Mouse (Mus musculus) hindbrain, embryonic 13.5 days (tissue): ENCODE measurements around the gene Majin. TPM values are rescaled to one million over a fixed set of nuclear protein-coding genes. Genes with fewer than 3 reads are reported as not detected.
A peak's percentile ranks its signal among the peaks of the same experiment; 100 is the strongest.

Source experiments
- ATAC-seq: fragments of 200-750 bp; cut with Nextera tagmentation; 2 replicates; pipeline ENCODE4 v1.8.0; 2017; ENCODE audit warnings: moderate TSS enrichment; ENCODE audit not compliant: low FRiP score
- H3K27ac ChIP-seq: fragments of 300-500 bp; sonication (generic); 2 replicates; pipeline ENCODE4 v1.5.1; 2015; ENCODE audit warnings: inconsistent platforms, mild to moderate bottlenecking, moderate library complexity
- H3K27me3 ChIP-seq: fragments of 300-500 bp; sonication (generic); 2 replicates; pipeline ENCODE4 v1.6.1; 2015; ENCODE audit warnings: mild to moderate bottlenecking, inconsistent platforms
- H3K36me3 ChIP-seq: fragments of 300-500 bp; sonication (generic); 2 replicates; pipeline ENCODE4 v1.6.1; 2015; ENCODE audit warnings: mild to moderate bottlenecking, inconsistent platforms
- H3K4me1 ChIP-seq: fragments of 300-500 bp; sonication (generic); replicated peaks from 2 replicates; pipeline ENCODE4 v1.6.1; 2015; ENCODE audit warnings: inconsistent platforms
- H3K4me2 ChIP-seq: fragments of 300-500 bp; sonication (generic); 2 replicates; pipeline ENCODE4 v1.6.1; 2015; ENCODE audit warnings: inconsistent platforms, mild to moderate bottlenecking, moderate library complexity
- H3K4me3 ChIP-seq: fragments of 300-500 bp; sonication (generic); 2 replicates; pipeline ENCODE4 v1.5.1; 2015; ENCODE audit warnings: mild to moderate bottlenecking, inconsistent platforms
- H3K9ac ChIP-seq: fragments of 300-500 bp; sonication (generic); 2 replicates; pipeline ENCODE4 v1.6.1; 2015; ENCODE audit warnings: mild to moderate bottlenecking, inconsistent platforms
- H3K9me3 ChIP-seq: fragments of 300-500 bp; sonication (generic); 2 replicates; pipeline ENCODE4 v1.6.1; 2016; ENCODE audit warnings: inconsistent platforms
- WGBS: fragments of 180-500 bp; shearing (Covaris S2); methylation state at CpG from one replicate; pipeline ENCODE4 v1.1.7; 2015; 5-methylcytosine and 5-hydroxymethylcytosine counted together
- polyA plus RNA-seq: library from polyadenylated mRNA; unstranded; fragments of >200 nt; fragmentation: Nextera tagmentation; extraction: Ambion mirVana; gene quantifications from 2 replicates; pipeline ENCODE4 v1.2.1, GENCODE M21; 2015

Gene Majin
- polyA plus RNA-seq, 1 experiment from 2014 or later, result not detected

DNA sequence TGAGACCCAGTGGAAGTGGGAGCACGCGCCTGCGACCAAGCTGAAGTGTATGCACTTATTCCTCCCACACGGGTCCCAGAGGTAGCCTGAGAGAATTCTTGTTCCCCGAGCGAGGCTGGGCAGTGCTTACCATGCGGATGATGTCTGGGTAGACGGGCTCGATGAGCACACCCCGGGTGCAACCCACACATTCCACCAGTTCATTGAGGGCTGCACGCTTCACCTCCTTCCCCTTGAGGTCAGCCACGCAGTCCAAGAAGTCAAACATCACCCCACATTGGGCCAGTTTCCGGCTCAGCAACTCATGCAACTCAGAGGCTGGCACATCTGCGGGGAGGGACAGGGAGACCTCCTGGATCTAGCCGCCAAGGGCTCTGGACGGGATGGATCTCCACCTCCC, 49.5 kb downstream of the Majin start:
- H3K27me3 ChIP-seq, result no peaks in the 10 kb centered on the region
- no peaks in the 10 kb centered on the region for H3K9me3 ChIP-seq
- H3K9ac ChIP-seq, result peak overlapping the region; percentile 91
- H3K4me1 ChIP-seq, result peaks cover 26% of the 10 kb centered on the region
- 84% methylated on average over 16 of the region's 16 CpGs for WGBS
- H3K36me3 ChIP-seq, result peaks cover 57% of the 10 kb centered on the region
- H3K27ac ChIP-seq, result no peak overlapping the region
- H3K4me3 ChIP-seq, result no peak overlapping the region; the same call in 1 of the 2 replicates
- ATAC-seq, result no peak
- H3K4me2 ChIP-seq, result 0 out of 2 replicates have a peak overlapping the region, but pooled peaks have one; percentile 83

DNA sequence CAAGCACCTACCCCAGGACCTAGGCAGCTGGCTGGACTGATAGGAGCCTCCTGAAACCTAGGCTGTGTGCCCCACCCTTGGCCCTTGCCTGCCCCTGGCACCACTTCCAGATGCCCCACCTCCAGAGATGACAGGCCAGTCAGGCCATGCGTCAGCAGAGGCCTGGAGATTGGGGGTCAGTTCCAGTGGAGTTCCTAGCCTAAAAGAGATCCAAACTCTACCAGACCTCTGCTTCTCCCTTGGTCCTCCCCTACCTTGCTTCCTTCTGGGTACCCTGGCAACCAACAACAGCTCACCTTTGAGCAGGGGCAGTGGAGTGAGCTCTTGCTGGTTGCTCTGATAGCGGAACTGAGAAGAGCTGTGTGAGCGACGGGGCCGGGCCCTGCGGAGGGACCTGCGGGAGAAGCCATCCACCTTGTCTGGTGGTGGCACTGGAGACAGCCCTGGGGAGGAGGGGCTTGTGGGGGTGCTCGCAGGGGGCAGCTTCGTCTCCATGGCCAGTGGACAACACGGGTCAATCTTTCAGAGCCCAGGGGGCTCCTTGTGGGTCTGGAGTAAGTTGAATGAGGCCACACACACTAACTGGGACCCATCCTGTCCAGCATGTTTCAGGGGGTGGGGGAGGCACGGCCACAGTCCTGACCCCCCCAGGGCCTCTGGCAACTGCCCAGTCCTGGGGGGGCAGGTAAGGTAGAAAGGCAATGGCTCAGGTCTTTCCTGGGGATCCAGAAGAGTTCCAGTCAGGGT, 50.3 kb downstream of the Majin start:
- no peak for ATAC-seq
- Histone ChIP-seq H3K9ac (peak overlapping the region; percentile 91), H3K27me3 (no peaks in the 10 kb centered on the region), H3K36me3 (peaks cover 49% of the 10 kb centered on the region), H3K27ac (no peak overlapping the region), H3K4me1 (peaks cover 26% of the 10 kb centered on the region), H3K4me2 (peak overlapping the region; percentile 83), H3K9me3 (no peaks in the 10 kb centered on the region), H3K4me3 (peak overlapping the region; percentile 71)
- 72% methylated on average over 11 of the region's 11 CpGs for WGBS

DNA sequence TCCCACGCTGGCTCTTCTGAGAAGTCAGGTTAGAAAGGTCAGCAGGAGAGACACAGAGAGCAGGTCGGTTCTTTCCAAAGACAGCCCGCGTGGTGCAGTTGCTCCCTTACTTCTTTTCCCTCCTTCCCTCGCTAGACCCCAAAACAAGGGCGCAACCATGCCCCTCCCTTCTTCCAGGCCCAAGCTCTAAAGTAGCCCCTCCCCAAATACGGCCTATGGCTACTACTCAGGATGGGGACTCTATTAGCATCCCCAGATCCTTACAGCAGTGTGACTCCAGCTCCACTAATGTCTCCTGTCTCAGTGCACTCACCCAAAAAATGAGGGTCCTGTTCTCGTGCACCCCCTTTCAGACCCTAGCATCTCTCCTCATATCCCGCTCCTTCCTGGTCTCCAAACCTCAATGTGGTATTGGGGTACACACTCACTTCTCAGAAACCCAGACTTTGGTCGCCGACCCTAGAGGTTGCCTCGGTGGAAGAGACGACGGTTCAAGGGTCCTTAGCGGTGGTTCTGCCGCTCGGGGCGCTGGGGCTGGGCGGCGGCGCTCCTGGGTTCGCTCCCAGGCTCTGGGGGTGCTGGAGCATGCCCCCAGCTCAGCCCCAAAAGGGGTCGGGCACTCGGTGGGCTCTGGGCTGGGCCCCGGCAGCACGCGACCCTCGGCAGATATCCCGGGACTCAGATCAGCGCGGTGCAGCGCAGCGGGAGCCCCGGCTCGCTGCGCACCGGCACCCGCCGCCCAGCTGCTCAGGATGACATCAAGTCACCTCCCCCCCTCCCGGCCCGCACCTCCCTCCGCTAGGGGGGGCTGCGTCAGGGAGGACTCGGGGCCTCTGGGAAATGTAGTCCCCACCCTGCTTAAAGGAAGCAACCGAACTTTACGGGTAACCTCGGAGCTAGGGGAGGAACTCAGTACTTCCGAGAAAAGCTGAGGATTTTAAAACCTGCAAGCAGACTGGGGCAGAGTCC, 51.2 kb downstream of the Majin start, which contains the start of gene Ppp2r5b:
Gene Ppp2r5b, minus strand, starts transcription at position 789 of the 969 bp plus-strand sequence.
- WGBS, result 1% methylated on average over 48 of the region's 48 CpGs
- peak within 1 kb of the TSS; percentile 91 for H3K9ac ChIP-seq
- peak within 1 kb of the TSS; percentile 83 for H3K4me2 ChIP-seq
- peak within 1 kb of the TSS; percentile 93 for H3K27ac ChIP-seq
- H3K4me3 ChIP-seq, result peak within 1 kb of the TSS; percentile 71
- no peaks in the 10 kb centered on the region for H3K9me3 ChIP-seq
- H3K27me3 ChIP-seq, result no peaks in the 10 kb centered on the region
- H3K36me3 ChIP-seq, result peaks cover 40% of the 10 kb centered on the region
- H3K4me1 ChIP-seq, result peaks cover 26% of the 10 kb centered on the region
- ATAC-seq, result peak; percentile 96

GRCm38 (mm10) chr19:6236053-6236441, 51.9 kb downstream of the Majin start:
- Histone ChIP-seq H3K9ac (peak overlapping the region; percentile 91; the same call in 1 of the 2 replicates), H3K4me3 (peak overlapping the region; percentile 71), H3K4me1 (peaks cover 26% of the 10 kb centered on the region), H3K27me3 (no peaks in the 10 kb centered on the region), H3K9me3 (no peaks in the 10 kb centered on the region), H3K36me3 (peaks cover 33% of the 10 kb centered on the region), H3K27ac (peak overlapping the region; percentile 93), H3K4me2 (peak overlapping the region; percentile 83)
- ATAC-seq, result peak; percentile 91
- 0% methylated on average over 9 of the region's 9 CpGs for WGBS

DNA sequence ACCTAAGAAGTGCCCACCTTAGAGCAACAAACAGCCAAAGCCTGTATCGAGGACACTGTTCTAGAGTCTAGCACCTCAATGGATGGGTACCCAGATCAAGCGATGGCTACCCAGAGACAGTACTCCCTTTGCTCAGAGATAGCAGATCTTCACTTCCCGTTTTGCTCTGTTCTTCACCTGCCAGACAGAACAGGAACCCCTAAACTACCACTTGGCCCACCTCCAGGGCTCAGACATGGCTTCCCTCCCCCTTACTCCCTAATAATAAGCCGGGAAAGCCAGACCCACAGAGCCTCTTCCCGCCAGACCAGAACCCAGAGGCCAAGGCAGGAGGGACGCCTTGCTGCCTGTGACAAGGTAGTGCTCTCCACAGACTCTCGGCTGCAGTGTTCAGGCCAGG, 52.7 kb downstream of the Majin start:
- peaks cover 25% of the 10 kb centered on the region for H3K36me3 ChIP-seq
- no peak overlapping the region for H3K27ac ChIP-seq
- H3K4me2 ChIP-seq, result no peak overlapping the region
- H3K9me3 ChIP-seq, result no peaks in the 10 kb centered on the region
- H3K27me3 ChIP-seq, result no peaks in the 10 kb centered on the region
- no peak overlapping the region for H3K9ac ChIP-seq
- ATAC-seq, result no peak
- H3K4me3 ChIP-seq, result no peak overlapping the region
- peaks cover 26% of the 10 kb centered on the region for H3K4me1 ChIP-seq
- WGBS, result 82% methylated on average over 7 of the region's 7 CpGs

DNA sequence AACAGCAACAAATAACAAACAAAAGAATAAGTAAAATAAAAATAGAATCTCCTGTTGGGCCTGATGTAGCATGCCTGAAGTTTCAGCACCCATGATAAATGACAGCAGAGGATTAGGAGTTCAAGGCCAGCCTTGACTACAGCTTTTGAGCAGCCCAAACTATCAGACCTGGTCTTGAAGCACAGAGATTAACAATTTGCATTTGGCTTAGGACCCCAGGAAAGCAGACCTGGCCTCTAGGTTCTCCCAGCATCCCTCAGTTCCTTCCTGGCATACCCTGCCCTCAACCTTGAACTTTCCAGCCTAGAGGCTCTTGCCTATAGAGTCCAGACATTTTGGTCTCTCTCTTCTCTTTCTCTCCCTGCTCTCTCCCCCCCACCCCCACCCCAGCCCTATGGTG, 54.6 kb downstream of the Majin start:
- H3K4me1 ChIP-seq, result peaks cover 36% of the 10 kb centered on the region
- no peak overlapping the region for H3K9ac ChIP-seq
- no peaks in the 10 kb centered on the region for H3K9me3 ChIP-seq
- H3K27ac ChIP-seq, result no peak overlapping the region
- no peak overlapping the region for H3K4me3 ChIP-seq
- peaks cover 9% of the 10 kb centered on the region for H3K36me3 ChIP-seq
- H3K4me2 ChIP-seq, result no peak overlapping the region
- no peak for ATAC-seq
- no peaks in the 10 kb centered on the region for H3K27me3 ChIP-seq

DNA sequence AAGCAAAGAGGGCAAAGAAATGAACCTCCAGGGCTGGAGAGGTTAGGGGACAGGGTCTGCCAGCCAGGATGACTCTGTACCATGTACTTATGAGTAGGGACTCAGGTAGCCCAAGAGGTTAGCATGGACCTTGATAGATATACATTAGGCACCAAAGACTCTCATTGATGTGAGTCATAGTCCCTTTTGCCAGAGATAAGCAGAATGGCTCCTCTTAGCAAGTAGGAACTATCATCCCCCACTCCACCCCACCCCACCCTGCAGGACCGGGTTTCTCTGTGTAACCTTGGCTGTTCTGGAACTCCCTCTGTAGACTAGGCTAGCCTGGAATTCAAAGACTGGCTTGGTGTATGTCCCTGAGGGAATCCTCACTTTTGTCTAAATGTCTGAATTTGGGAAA, 55.9 kb downstream of the Majin start:
- H3K4me1 ChIP-seq, result peaks cover 23% of the 10 kb centered on the region
- peaks cover 17% of the 10 kb centered on the region for H3K36me3 ChIP-seq
- no peaks in the 10 kb centered on the region for H3K9me3 ChIP-seq
- no peaks in the 10 kb centered on the region for H3K27me3 ChIP-seq
- ATAC-seq, result no peak
- no peak overlapping the region for H3K4me2 ChIP-seq
- WGBS, result 55% methylated on average over 1 of the region's 1 CpGs
- no peak overlapping the region for H3K27ac ChIP-seq
- no peak overlapping the region for H3K9ac ChIP-seq
- no peak overlapping the region for H3K4me3 ChIP-seq

DNA sequence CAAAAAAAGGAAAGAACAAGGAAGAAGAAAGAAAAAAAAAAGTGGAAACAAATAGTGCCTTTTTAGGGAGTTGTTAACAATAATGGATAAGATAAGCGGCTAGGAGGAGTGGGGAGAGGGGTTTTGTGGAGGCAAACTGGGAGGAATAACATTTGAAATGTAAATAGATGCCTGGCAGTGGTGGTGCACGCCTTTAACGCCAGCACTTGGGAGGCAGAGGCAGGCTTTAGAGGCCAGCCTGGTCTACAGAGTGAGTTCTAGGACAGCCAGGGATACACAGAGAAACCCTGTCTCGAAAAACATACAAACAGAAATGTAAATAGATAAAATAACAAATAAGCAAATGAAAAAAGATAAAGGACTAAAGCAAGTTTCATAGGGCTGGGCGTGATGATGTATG, 56.5 kb downstream of the Majin start:
- Histone ChIP-seq H3K9me3 (no peaks in the 10 kb centered on the region), H3K4me1 (peaks cover 22% of the 10 kb centered on the region), H3K27me3 (no peaks in the 10 kb centered on the region), H3K4me3 (peak overlapping the region; percentile 90), H3K36me3 (peaks cover 22% of the 10 kb centered on the region), H3K9ac (no peak overlapping the region), H3K27ac (peak overlapping the region; percentile 52; the same call in 1 of the 2 replicates), H3K4me2 (peak overlapping the region; percentile 90)
- no peak for ATAC-seq
- WGBS, result 37% methylated on average over 5 of the region's 5 CpGs

DNA sequence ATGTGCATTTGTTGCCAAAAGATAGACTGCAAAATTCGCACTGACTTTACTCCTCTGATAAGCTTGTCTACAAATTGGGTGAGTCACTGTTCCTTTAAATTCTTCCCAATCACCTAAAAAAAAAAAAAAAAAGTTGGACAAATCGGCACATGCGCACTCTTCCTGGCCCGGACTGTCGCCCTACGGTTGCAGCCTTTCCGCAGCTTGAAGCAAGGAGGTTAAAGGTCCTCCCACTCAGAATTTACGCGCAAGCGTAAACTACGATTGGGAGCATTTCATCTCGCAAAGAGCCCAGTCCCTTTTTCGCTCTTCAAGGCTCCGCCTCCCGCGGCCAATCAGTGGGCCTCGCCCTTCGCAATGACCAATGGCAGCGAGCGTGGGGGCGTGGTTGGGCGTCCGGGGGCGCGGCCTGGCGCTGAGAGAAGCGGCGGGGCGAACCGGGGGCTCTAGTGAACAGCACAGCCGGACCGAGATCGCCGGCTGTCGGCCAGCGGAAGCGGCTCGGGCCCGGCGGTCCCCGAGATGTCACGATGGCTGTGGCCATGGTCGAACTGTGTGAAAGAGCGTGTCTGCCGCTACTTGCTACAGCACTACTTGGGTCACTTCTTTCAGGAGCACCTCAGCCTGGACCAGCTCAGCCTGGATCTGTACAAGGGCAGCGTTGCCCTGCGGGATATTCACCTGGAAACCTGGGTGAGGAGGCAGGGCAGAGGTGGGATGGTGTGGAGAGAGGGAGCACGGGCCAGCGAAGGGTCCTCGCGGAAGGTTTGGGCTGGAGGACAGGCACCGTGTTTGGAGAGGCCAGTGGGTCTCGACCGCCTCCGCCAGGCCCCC, 57.3 kb downstream of the Majin start, which contains the start of gene Atg2a:
Gene Atg2a, plus strand, starts transcription at position 395 of the 834 bp plus-strand sequence.
- H3K4me3 ChIP-seq, result peak within 1 kb of the TSS; percentile 90
- H3K9ac ChIP-seq, result peak within 1 kb of the TSS; percentile 98
- H3K27me3 ChIP-seq, result no peaks in the 10 kb centered on the region
- peaks cover 18% of the 10 kb centered on the region for H3K4me1 ChIP-seq
- WGBS, result under 1% methylated on average over 55 of the region's 55 CpGs
- peaks cover 30% of the 10 kb centered on the region for H3K36me3 ChIP-seq
- peak within 1 kb of the TSS; percentile 76 for H3K27ac ChIP-seq
- peak; percentile 94 for ATAC-seq
- no peaks in the 10 kb centered on the region for H3K9me3 ChIP-seq
- peak within 1 kb of the TSS; percentile 90 for H3K4me2 ChIP-seq

DNA sequence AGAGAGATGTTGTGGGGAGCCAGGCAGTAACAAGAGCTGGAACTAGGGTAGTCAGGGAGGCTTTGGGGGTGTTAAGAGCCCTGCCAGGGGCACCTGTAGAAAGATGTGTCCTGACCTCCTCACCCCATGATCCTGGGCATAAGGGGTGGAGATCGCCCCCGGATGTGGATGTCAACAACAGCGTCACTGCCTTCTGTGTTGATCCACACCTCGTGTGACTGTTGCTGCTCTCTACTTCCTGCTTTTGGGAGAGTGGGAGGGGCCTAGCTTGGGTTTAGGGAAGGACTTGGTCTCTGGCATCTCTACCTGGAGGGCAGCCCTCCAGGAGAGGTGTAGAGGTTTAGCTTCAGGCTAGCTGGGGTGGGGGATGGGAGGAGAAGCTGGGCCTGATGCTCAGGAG, 58.1 kb downstream of the Majin start:
- Histone ChIP-seq H3K4me2 (peak overlapping the region; percentile 90), H3K9me3 (no peaks in the 10 kb centered on the region), H3K4me3 (peak overlapping the region; percentile 90), H3K36me3 (peaks cover 38% of the 10 kb centered on the region), H3K27ac (peak overlapping the region; percentile 76; the same call in 1 of the 2 replicates), H3K27me3 (no peaks in the 10 kb centered on the region), H3K9ac (peak overlapping the region; percentile 98), H3K4me1 (peaks cover 18% of the 10 kb centered on the region)
- WGBS, result 0% methylated on average over 4 of the region's 4 CpGs
- ATAC-seq, result 0 out of 2 replicates have a peak, but pooled peaks have one; percentile 2

GRCm38 (mm10) chr19:6243226-6243625, 59.0 kb downstream of the Majin start:
- no peaks in the 10 kb centered on the region for H3K9me3 ChIP-seq
- no peaks in the 10 kb centered on the region for H3K27me3 ChIP-seq
- no peak for ATAC-seq
- no peak overlapping the region for H3K27ac ChIP-seq
- peaks cover 18% of the 10 kb centered on the region for H3K4me1 ChIP-seq
- peaks cover 47% of the 10 kb centered on the region for H3K36me3 ChIP-seq
- H3K4me3 ChIP-seq, result no peak overlapping the region
- H3K9ac ChIP-seq, result peak overlapping the region; percentile 98; the same call in 1 of the 2 replicates
- WGBS, result 82% methylated on average over 5 of the region's 5 CpGs
- H3K4me2 ChIP-seq, result peak overlapping the region; percentile 18; the same call in 1 of the 2 replicates
